Mouse (Mus musculus) embryonic facial prominence, embryonic 15.5 days (tissue): ENCODE results near the gene Plcxd1. TPM values are rescaled to one million over a fixed set of nuclear protein-coding genes. Genes with fewer than 3 reads are reported as not detected.
A peak's percentile ranks its signal among the peaks of the same experiment; 100 is the strongest.
"Not testable (repeated sequence)": the region's sequence is repeated elsewhere in the genome, so short reads cannot be mapped to it uniquely, and the experiment has no call there.

Experiments
- ATAC-seq: fragments of 200-750 bp; cut with Nextera tagmentation; 2 replicates; pipeline ENCODE4 v1.8.0; 2017; ENCODE audit warnings: low read depth, moderate TSS enrichment; ENCODE audit not compliant: insufficient number of reproducible peaks, low FRiP score, low TSS enrichment
- H3K27ac ChIP-seq: fragments of 300-500 bp; sonication (generic); replicated peaks from 2 replicates; pipeline ENCODE4 v1.5.1; 2015; ENCODE audit warnings: mild to moderate bottlenecking, inconsistent platforms
- H3K27me3 ChIP-seq: fragments of 300-500 bp; sonication (generic); 2 replicates; pipeline ENCODE4 v1.6.1; 2015; ENCODE audit warnings: inconsistent platforms
- H3K36me3 ChIP-seq: fragments of 300-500 bp; sonication (generic); 2 replicates; pipeline ENCODE4 v1.6.1; 2015; ENCODE audit warnings: mild to moderate bottlenecking, inconsistent platforms
- H3K4me1 ChIP-seq: fragments of 300-500 bp; sonication (generic); 2 replicates; pipeline ENCODE4 v1.6.1; 2015; ENCODE audit warnings: inconsistent platforms
- H3K4me2 ChIP-seq: fragments of 300-500 bp; sonication (generic); replicated peaks from 2 replicates; pipeline ENCODE4 v1.6.1; 2015; ENCODE audit warnings: mild to moderate bottlenecking, inconsistent platforms
- H3K4me3 ChIP-seq: fragments of 300-500 bp; sonication (generic); replicated peaks from 2 replicates; pipeline ENCODE4 v1.5.1; 2015; ENCODE audit warnings: mild to moderate bottlenecking, inconsistent platforms
- H3K9ac ChIP-seq: fragments of 300-500 bp; sonication (generic); 2 replicates; pipeline ENCODE4 v1.6.1; 2015; ENCODE audit warnings: inconsistent platforms
- H3K9me3 ChIP-seq: fragments of 300-500 bp; sonication (generic); replicated peaks from 2 replicates; pipeline ENCODE4 v1.6.1; 2016; ENCODE audit warnings: inconsistent platforms
- WGBS: fragments of 180-500 bp; shearing (Covaris S2); methylation state at CpG from one replicate; pipeline ENCODE4 v1.1.7; 2015; 5-methylcytosine and 5-hydroxymethylcytosine counted together
- polyA plus RNA-seq: library from polyadenylated mRNA; unstranded; fragments of >200 nt; fragmentation: Nextera tagmentation; extraction: Ambion mirVana; gene quantifications from 2 replicates; pipeline ENCODE4 v1.2.1, GENCODE M21; 2015

The Plcxd1 gene
- polyA plus RNA-seq, 1 experiment from 2014 or later, result 3.9 TPM

- no peak for ATAC-seq
- H3K36me3 ChIP-seq, result peaks cover 43% of the 10 kb centered on the region
- H3K4me1 ChIP-seq, result peaks cover 15% of the 10 kb centered on the region
- H3K9ac ChIP-seq, result peak overlapping the region; percentile 77; the same call in 1 of the 2 replicates
- peak overlapping the region; percentile 99 for H3K27ac ChIP-seq
- H3K27me3 ChIP-seq, result no peaks in the 10 kb centered on the region
- H3K9me3 ChIP-seq, result 0 out of 2 replicates have a peak, but pooled peaks cover 3% of the 10 kb centered on the region
- WGBS, result under 1% methylated on average over 7 of the region's 7 CpGs
- H3K4me2 ChIP-seq, result peak overlapping the region; percentile 80
- H3K4me3 ChIP-seq, result peak overlapping the region; percentile 77
Measured at GRCm38 (mm10) chr5:110108305-110108628, 8.5 kb downstream of the Plcxd1 start.

- ATAC-seq, result peak; percentile 42
- peak within 1 kb of the TSS; percentile 78 for H3K27ac ChIP-seq
- 2% methylated on average over 12 of the region's 12 CpGs for WGBS
Measured at GRCm38 (mm10) chr5:110109991-110110441, 10.2 kb downstream of the Plcxd1 start, which contains the start of gene Zfp605. TSS of gene Zfp605 (plus strand) at chr5:110110092.

DNA sequence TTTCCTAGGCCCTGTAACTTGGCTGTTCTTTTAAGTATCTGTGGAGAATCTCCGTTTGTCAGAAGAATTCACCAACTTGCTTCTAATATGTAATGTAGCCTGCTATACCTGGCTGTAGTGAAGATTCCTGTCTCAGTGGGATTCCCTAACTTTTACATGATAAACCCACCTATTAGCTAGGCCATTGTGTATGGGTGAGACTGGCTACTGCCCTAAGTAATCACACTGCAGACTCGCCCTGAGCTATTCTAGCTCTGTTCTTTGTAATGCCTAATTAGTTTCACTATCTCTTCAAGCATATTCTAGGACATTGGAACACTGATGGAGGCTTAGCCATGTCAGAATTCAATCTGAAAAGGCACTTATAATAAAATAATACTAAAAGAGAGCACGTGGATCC, 22.6 kb downstream of the Plcxd1 start:
- WGBS, result 80% methylated on average over 3 of the region's 3 CpGs
- H3K4me1 ChIP-seq, ATAC-seq: not testable (repeated sequence)

More at GRCm38 (mm10) chr5:110109991-110110441, 10.2 kb downstream of the Plcxd1 start, which contains the start of gene Zfp605:
- Histone ChIP-seq H3K4me1 (peaks cover 15% of the 10 kb centered on the region), H3K36me3 (peaks cover 37% of the 10 kb centered on the region), H3K9ac (peak within 1 kb of the TSS; percentile 58), H3K9me3 (0 out of 2 replicates have a peak, but pooled peaks cover 3% of the 10 kb centered on the region), H3K4me2 (peak within 1 kb of the TSS; percentile 67), H3K4me3 (peak within 1 kb of the TSS; percentile 69), H3K27me3 (no peaks in the 10 kb centered on the region)

DNA sequence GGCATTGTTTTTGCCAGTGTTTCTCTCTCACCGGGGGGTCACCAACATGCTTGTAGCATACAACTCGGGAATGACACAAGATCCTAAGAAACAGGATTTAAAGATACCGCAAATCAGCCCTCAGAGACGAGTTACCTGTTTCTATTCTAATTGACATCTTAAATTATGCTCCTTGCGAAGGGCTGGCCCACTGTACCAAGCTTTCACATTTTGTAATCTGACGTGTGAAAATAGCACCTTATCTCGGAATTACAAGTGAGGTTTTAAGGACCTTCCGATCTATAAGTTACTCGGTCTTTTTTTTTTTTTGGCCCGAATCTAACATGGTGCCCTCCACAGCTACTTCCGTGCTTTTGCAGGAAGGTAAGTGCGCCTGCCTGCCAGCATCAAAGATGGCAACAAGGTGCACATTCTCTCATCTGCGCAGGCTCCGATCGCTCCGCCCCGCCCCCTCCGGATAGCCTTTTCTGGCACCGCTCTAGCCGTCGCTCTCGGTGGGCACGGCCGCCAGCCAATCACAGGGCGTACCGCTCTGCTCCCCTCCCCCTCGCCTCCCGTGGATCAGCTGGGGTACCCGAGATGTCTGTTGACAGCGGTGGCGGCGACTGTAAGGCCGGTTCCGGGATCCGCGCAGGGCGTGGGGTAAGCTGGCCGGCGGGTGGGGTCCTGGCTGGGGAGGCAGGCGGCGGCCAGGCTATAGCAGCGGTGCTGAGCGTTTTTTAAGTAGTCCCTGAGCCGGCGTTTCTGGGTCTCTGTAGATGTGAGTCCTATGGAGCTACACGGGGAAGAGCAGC, 35.7 kb downstream of the Plcxd1 start, which contains the start of gene Chfr:
Gene Chfr (plus strand): TSS at position 550 of the 794 bp plus-strand sequence.
- Histone ChIP-seq H3K27me3 (no peaks in the 10 kb centered on the region), H3K9me3 (peaks cover 3% of the 10 kb centered on the region; the same call in 1 of the 2 replicates)
- 3% methylated on average over 45 of the region's 46 CpGs for WGBS

More for the DNA sequence above, 22.6 kb downstream of the Plcxd1 start:
- not testable (repeated sequence) for H3K9ac ChIP-seq, H3K4me2 ChIP-seq, H3K27ac ChIP-seq, H3K9me3 ChIP-seq, H3K4me3 ChIP-seq, H3K27me3 ChIP-seq
- H3K36me3 ChIP-seq, result peaks cover 38% of the 10 kb centered on the region

DNA sequence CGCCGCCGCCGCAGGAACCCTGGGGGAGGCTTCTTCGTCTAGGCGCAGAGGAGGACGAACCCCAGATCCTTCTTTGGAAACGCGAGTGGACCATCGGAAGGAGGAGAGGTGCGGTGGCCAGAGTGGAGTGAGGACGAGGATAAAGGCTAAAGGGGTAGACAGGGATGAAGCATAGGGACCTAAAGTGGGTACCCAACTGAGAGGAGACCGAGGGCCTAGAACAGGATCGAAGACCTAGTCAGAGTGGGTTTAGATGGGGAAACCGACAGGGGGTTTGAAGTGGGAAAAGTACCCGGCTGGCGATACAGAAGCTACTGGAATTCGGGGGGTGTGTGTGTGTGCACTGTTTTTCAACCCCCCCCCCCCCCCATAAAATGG, 36.3 kb downstream of the Plcxd1 start:
- WGBS, result 6% methylated on average over 18 of the region's 18 CpGs
- Histone ChIP-seq H3K9ac (peak overlapping the region; percentile 73), H3K4me2 (peak overlapping the region; percentile 73), H3K27me3 (no peaks in the 10 kb centered on the region), H3K9me3 (peaks cover 3% of the 10 kb centered on the region; the same call in 1 of the 2 replicates), H3K36me3 (peaks cover 20% of the 10 kb centered on the region), H3K4me3 (peak overlapping the region; percentile 90), H3K4me1 (no peaks in the 10 kb centered on the region), H3K27ac (peak overlapping the region; percentile 75)
- ATAC-seq, result peak; percentile 9; the same call in 1 of the 2 replicates

More for the DNA sequence above, 35.7 kb downstream of the Plcxd1 start, which contains the start of gene Chfr:
- ATAC-seq, result peak; percentile 100
- H3K4me3 ChIP-seq, result peak within 1 kb of the TSS; percentile 90
- H3K4me2 ChIP-seq, result peak within 1 kb of the TSS; percentile 73
- no peaks in the 10 kb centered on the region for H3K4me1 ChIP-seq
- peaks cover 19% of the 10 kb centered on the region for H3K36me3 ChIP-seq
- H3K27ac ChIP-seq, result peak within 1 kb of the TSS; percentile 75
- peak within 1 kb of the TSS; percentile 73 for H3K9ac ChIP-seq

GRCm38 (mm10) chr5:110137816-110138215, 38.0 kb downstream of the Plcxd1 start:
- H3K27ac ChIP-seq, result no peak overlapping the region
- no peaks in the 10 kb centered on the region for H3K4me1 ChIP-seq
- 97% methylated on average over 3 of the region's 3 CpGs for WGBS
- H3K4me3 ChIP-seq, result no peak overlapping the region
- H3K9me3 ChIP-seq, result peaks cover 3% of the 10 kb centered on the region; the same call in 1 of the 2 replicates
- H3K9ac ChIP-seq, result no peak overlapping the region
- ATAC-seq, result no peak
- no peaks in the 10 kb centered on the region for H3K27me3 ChIP-seq
- H3K36me3 ChIP-seq, result peaks cover 32% of the 10 kb centered on the region
- no peak overlapping the region for H3K4me2 ChIP-seq

DNA sequence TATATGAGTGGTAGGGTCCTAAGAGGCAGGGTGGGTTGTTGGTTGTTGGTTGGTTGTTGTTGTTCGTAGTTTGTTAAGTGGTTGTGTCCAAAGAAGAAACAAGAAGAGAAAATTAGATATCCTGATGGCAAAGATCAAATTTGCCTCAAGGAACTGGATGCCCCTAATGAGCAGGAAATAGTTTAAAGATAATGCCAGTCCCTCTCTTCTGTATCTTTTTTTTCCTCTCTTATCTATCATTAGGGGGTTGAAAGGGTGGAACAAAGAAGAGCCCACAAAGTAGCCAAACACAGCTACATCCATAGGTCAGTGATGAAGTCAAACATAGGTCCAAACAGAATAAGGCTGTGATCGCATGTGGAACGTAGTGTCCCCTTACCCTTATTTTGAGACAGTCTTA, 39.6 kb downstream of the Plcxd1 start:
- H3K4me3 ChIP-seq, result no peak overlapping the region
- H3K27me3 ChIP-seq, result no peaks in the 10 kb centered on the region
- no peak overlapping the region for H3K9ac ChIP-seq
- H3K9me3 ChIP-seq, result no peaks in the 10 kb centered on the region
- no peak for ATAC-seq
- no peak overlapping the region for H3K4me2 ChIP-seq
- WGBS, result 86% methylated on average over 3 of the region's 3 CpGs
- H3K4me1 ChIP-seq, result no peaks in the 10 kb centered on the region
- H3K36me3 ChIP-seq, result peaks cover 42% of the 10 kb centered on the region
- H3K27ac ChIP-seq, result no peak overlapping the region

DNA sequence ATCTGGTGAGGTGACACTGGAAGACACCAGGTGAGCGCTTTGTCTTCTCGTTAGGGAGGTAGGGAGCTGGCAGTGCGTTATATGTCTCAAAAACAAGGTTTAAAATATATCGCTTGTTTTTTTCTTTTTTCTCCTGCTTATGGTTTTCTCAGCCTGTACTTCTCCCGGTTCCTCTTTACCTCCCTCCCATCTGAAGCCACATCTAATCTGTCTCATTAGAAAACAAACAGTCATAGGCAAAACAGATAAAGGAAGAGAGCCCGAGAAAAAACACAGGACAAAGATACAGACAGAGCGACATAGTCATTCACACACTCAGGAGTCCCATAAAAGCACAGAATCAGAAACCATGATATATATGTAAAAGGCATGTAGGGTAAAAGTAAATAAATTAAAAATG, 40.7 kb downstream of the Plcxd1 start:
- WGBS, result 93% methylated on average over 7 of the region's 7 CpGs
- no peak overlapping the region for H3K4me2 ChIP-seq
- ATAC-seq, result no peak

GRCm38 (mm10) chr5:110142309-110142708, 42.5 kb downstream of the Plcxd1 start:
- no peak for ATAC-seq

More for the DNA sequence above, 40.7 kb downstream of the Plcxd1 start:
- Histone ChIP-seq H3K4me3 (no peak overlapping the region), H3K9me3 (no peaks in the 10 kb centered on the region), H3K36me3 (peaks cover 51% of the 10 kb centered on the region), H3K27ac (no peak overlapping the region), H3K4me1 (no peaks in the 10 kb centered on the region), H3K27me3 (no peaks in the 10 kb centered on the region), H3K9ac (no peak overlapping the region)

DNA sequence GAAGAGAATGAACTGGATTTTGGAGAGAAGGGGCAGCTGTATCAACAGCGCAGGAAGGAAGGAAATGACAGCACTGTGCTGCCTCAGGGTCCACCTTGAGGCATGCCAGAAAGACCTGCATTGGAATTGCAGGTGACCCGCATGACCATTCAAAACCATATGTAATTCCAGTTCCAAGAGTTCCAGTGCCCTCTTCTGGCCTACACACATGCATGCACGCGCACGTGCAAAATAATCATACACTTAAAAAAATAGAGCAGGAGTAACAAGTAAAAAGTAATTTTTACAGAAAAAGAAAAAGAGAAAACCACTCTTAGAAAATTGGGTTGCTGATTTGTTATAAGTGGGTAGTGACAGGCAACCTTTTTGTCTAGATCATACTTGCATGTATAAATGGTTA, 43.2 kb downstream of the Plcxd1 start:
- Histone ChIP-seq H3K36me3 (peaks cover 74% of the 10 kb centered on the region), H3K9ac (no peak overlapping the region)
- no peak for ATAC-seq

More at GRCm38 (mm10) chr5:110142309-110142708, 42.5 kb downstream of the Plcxd1 start:
- Histone ChIP-seq H3K36me3 (peaks cover 68% of the 10 kb centered on the region), H3K27me3 (no peaks in the 10 kb centered on the region), H3K4me3 (no peak overlapping the region), H3K9ac (no peak overlapping the region), H3K9me3 (no peaks in the 10 kb centered on the region), H3K4me2 (no peak overlapping the region), H3K27ac (no peak overlapping the region), H3K4me1 (no peaks in the 10 kb centered on the region)
- WGBS, result 75% methylated on average over 2 of the region's 2 CpGs

More for the DNA sequence above, 43.2 kb downstream of the Plcxd1 start:
- Histone ChIP-seq H3K9me3 (no peaks in the 10 kb centered on the region), H3K4me3 (no peak overlapping the region), H3K27ac (no peak overlapping the region), H3K27me3 (no peaks in the 10 kb centered on the region), H3K4me2 (no peak overlapping the region), H3K4me1 (no peaks in the 10 kb centered on the region)
- 87% methylated on average over 5 of the region's 5 CpGs for WGBS
